Mouse (Mus musculus) liver, embryonic 12.5 days (tissue): Measurements from ENCODE around the gene Prm3. TPM values are rescaled to one million over a fixed set of nuclear protein-coding genes. Genes with fewer than 3 reads are reported as not detected.

Source experiments
- polyA plus RNA-seq: library from polyadenylated mRNA; unstranded; fragments of >200 nt; fragmentation: Nextera tagmentation; extraction: Ambion mirVana; gene quantifications from 2 replicates; pipeline ENCODE4 v1.2.1, GENCODE M21; 2016

Gene Prm3
- polyA plus RNA-seq, 1 experiment from 2014 or later, result not detected

Other genes starting within 250 kb of the Prm3 start
- gene Dexi, start 247.9 kb downstream of the Prm3 start, polyA plus RNA-seq, result 7.6 and 7.8 TPM in 2 replicates
- 15.7 and 17.3 TPM in 2 replicates for gene Clec16a, start 245.6 kb downstream of the Prm3 start, polyA plus RNA-seq
- 1.8 TPM in 2 replicates for gene Socs1, start 5.4 kb downstream of the Prm3 start, polyA plus RNA-seq
- not detected in 2 replicates for gene Tnp2, start 2.3 kb downstream of the Prm3 start, polyA plus RNA-seq
- gene Prm2, start 5.2 kb upstream of the Prm3 start, polyA plus RNA-seq, result not detected in 2 replicates
- gene Prm1, start 14.9 kb upstream of the Prm3 start, polyA plus RNA-seq, result not detected in 2 replicates
- gene Gm11172, start 22.0 kb upstream of the Prm3 start, polyA plus RNA-seq, result not detected in 2 replicates
- gene Rmi2, start 44.1 kb upstream of the Prm3 start, polyA plus RNA-seq, result 3.4 and 3.8 TPM in 2 replicates